Mouse (Mus musculus) kidney, postnatal 10 days (tissue): Measurements from ENCODE around the gene Slc5a10.

Experiments used
- DNase-seq: peaks from one replicate; pipeline ENCODE4 v3.0.0; 2021; ENCODE audit warnings: mixed read lengths

Gene Slc5a10

GRCm38 (mm10) chr11:61665991-61666799 lies 54.4 kb downstream of the Slc5a10 start:
- DNase-seq: peak; percentile 73

- DNase-seq: no peak
Observed at GRCm38 (mm10) chr11:61665401-61665800, 55.2 kb downstream of the Slc5a10 start.

GRCm38 (mm10) chr11:61662189-61662588 lies 58.4 kb downstream of the Slc5a10 start:
- DNase-seq: no peak

- no peak for DNase-seq
Observed at GRCm38 (mm10) chr11:61660806-61661392, 59.7 kb downstream of the Slc5a10 start.

GRCm38 (mm10) chr11:61660001-61660400 lies 60.6 kb downstream of the Slc5a10 start:
- DNase-seq: no peak

GRCm38 (mm10) chr11:61659011-61659858 lies 61.4 kb downstream of the Slc5a10 start:
- peak; percentile 46 for DNase-seq

- no peak for DNase-seq
Observed at GRCm38 (mm10) chr11:61658360-61658922, 62.2 kb downstream of the Slc5a10 start.

GRCm38 (mm10) chr11:61657432-61657831 lies 63.2 kb downstream of the Slc5a10 start:
- DNase-seq: no peak

GRCm38 (mm10) chr11:61656148-61656850 lies 64.3 kb downstream of the Slc5a10 start:
- no peak for DNase-seq

- DNase-seq: no peak
Observed at GRCm38 (mm10) chr11:61655649-61656048, 65.0 kb downstream of the Slc5a10 start.

- no peak for DNase-seq
Observed at GRCm38 (mm10) chr11:61654786-61655311, 65.8 kb downstream of the Slc5a10 start.

GRCm38 (mm10) chr11:61653568-61653967 lies 67.1 kb downstream of the Slc5a10 start:
- DNase-seq: no peak

GRCm38 (mm10) chr11:61652686-61653447 lies 67.8 kb downstream of the Slc5a10 start, which contains the start of gene Grap:
Grap (plus strand) TSS chr11:61653265.
- DNase-seq: peak; percentile 55

GRCm38 (mm10) chr11:61652216-61652615 lies 68.4 kb downstream of the Slc5a10 start:
- no peak for DNase-seq

- no peak for DNase-seq
Observed at GRCm38 (mm10) chr11:61650470-61651265, 70.0 kb downstream of the Slc5a10 start.

- no peak for DNase-seq
Observed at GRCm38 (mm10) chr11:61649626-61650025, 71.0 kb downstream of the Slc5a10 start.

GRCm38 (mm10) chr11:61649163-61649580 lies 71.5 kb downstream of the Slc5a10 start:
- DNase-seq: no peak

- DNase-seq: no peak
Observed at GRCm38 (mm10) chr11:61648749-61649115, 71.9 kb downstream of the Slc5a10 start.

- peak; percentile 51 for DNase-seq
Observed at GRCm38 (mm10) chr11:61647956-61648748, 72.5 kb downstream of the Slc5a10 start.
